Mouse (Mus musculus): ENCODE data around the gene Tnfaip8l1. TPM values are rescaled to one million over a fixed set of nuclear protein-coding genes. Genes with fewer than 3 reads are reported as not detected.

Tnfaip8l1 gene
- total and polyA plus RNA-seq, 3 experiments = 1.1 to 3.2 (median 2.0) TPM

DNA sequence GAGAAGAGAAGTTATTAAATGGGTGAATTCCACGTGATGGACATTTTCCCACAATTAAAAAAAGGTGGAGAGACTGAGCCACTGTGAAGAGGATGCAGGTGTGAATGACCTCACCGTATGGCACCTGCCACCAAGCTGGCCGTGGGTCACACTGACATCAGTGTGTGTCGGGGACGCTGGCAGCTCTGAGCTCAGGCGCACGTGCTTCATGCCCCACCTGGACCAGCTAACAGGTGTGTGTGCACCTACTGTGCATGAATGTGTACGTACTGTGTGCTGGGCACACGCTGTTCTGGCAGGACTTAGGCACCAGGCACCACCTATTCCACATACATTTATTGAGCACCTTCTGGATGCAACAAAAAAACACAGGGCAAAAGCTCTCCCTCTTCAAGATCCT is 17.7 kb upstream of the Tnfaip8l1 start:
- peaks cover 88% of the 10 kb centered on the region for H3K27me3 ChIP-seq (ENCODE audit: insufficient read depth, low read length)
- H3K9me3 ChIP-seq (replicated peaks) = 0 out of 2 replicates have a peak, but pooled peaks cover 3% of the 10 kb centered on the region
- no peak overlapping the region for H3K4me3 ChIP-seq (ENCODE audit: low read depth, low read length)
- H3K4me1 ChIP-seq (ENCODE audit: insufficient read depth, low read depth, low read length) = peaks cover 16% of the 10 kb centered on the region
- DNase-seq (ENCODE audit: low spot score) (no peak), ATAC-seq (ENCODE audit: extremely low read depth, insufficient number of reproducible peaks, low FRiP score, poor library complexity, severe bottlenecking) (no peak)
- no peaks in the 10 kb centered on the region for H3K36me3 ChIP-seq (replicated peaks)
- TF ChIP-seq CTCF (IDR thresholded peaks at IDR 0.05; ENCODE audit: low read depth, low read length) = no peak
- no peak for TF ChIP-seq POLR2AphosphoS5 (IDR thresholded peaks at IDR 0.05; ENCODE audit: insufficient replicate concordance, low read depth, low read length)
- no peak for TF ChIP-seq GATA1 (IDR thresholded peaks at IDR 0.05; ENCODE audit: borderline replicate concordance, low read length)
- TF ChIP-seq GATA2 (IDR thresholded peaks at IDR 0.05; ENCODE audit: borderline replicate concordance, low read depth, low read length) = no peak
- no peak for TF ChIP-seq TAL1 (conservative IDR thresholded peaks at IDR 0.05; ENCODE audit: low read depth, low read length)

DNA sequence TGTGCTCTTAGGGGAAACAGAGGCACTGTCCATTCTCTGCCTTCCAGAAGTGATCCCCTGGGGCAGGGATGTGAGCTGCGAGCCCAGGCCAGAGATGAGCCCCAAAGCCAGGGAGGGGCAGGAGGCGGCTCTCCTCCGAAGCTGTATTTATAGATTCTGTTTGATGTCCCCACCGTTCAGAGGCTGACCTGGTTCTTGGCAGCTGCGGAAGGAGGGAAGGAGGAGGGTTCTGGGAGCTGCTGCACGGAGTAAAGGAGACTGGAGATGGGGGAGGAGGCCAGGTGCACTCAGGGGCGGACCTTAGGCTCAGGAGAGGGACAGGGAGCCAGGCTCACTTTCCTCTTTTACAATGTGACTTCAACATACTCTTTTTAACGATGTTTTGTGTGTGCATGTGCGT is 16.1 kb upstream of the Tnfaip8l1 start:
- Histone ChIP-seq H3K36me3 (replicated peaks) (no peaks in the 10 kb centered on the region), H3K9me3 (replicated peaks) (no peaks in the 10 kb centered on the region), H3K27me3 (ENCODE audit: insufficient read depth, low read length) (peaks cover 83% of the 10 kb centered on the region), H3K4me1 (ENCODE audit: insufficient read depth, low read depth, low read length) (peaks cover 8% of the 10 kb centered on the region), H3K4me3 (ENCODE audit: low read depth, low read length) (no peak overlapping the region)
- no peak for DNase-seq (ENCODE audit: low spot score)
- TF ChIP-seq TAL1 (conservative IDR thresholded peaks at IDR 0.05; ENCODE audit: low read depth, low read length) (no peak), GATA1 (IDR thresholded peaks at IDR 0.05; ENCODE audit: borderline replicate concordance, low read length) (no peak), CTCF (IDR thresholded peaks at IDR 0.05; ENCODE audit: low read depth, low read length) (no peak), POLR2AphosphoS5 (IDR thresholded peaks at IDR 0.05; ENCODE audit: insufficient replicate concordance, low read depth, low read length) (no peak), GATA2 (IDR thresholded peaks at IDR 0.05; ENCODE audit: borderline replicate concordance, low read depth, low read length) (no peak)
- ATAC-seq (ENCODE audit: extremely low read depth, insufficient number of reproducible peaks, low FRiP score, poor library complexity, severe bottlenecking) = no peak

DNA sequence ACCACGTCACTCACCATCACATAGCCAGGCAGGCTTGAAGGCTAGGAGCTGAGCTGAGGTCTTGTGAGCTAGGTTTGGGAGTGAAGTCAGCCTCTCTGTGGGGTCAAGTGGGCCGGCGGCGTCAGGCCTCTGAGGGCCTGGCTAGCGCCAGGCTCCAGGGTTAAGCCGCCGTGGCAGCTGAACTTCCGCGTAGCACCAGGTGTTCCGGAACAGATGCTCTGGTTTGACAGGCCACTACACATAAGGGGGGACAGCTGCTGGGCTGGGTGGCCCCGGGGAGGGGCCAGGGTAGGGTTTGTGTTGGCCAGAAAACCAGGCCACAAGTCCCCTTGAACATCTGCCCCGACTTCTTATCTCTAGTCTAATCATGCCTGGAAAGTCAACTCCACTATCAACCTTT is 14.9 kb upstream of the Tnfaip8l1 start:
- peaks cover 74% of the 10 kb centered on the region for H3K27me3 ChIP-seq (ENCODE audit: insufficient read depth, low read length)
- TF ChIP-seq TAL1 (conservative IDR thresholded peaks at IDR 0.05; ENCODE audit: low read depth, low read length) = no peak
- no peak for TF ChIP-seq GATA1 (IDR thresholded peaks at IDR 0.05; ENCODE audit: borderline replicate concordance, low read length)
- no peak for TF ChIP-seq POLR2AphosphoS5 (IDR thresholded peaks at IDR 0.05; ENCODE audit: insufficient replicate concordance, low read depth, low read length)
- TF ChIP-seq GATA2 (IDR thresholded peaks at IDR 0.05; ENCODE audit: borderline replicate concordance, low read depth, low read length) = no peak
- TF ChIP-seq CTCF (IDR thresholded peaks at IDR 0.05; ENCODE audit: low read depth, low read length) = no peak
- no peaks in the 10 kb centered on the region for H3K4me1 ChIP-seq (ENCODE audit: insufficient read depth, low read depth, low read length)
- no peak for ATAC-seq (ENCODE audit: extremely low read depth, insufficient number of reproducible peaks, low FRiP score, poor library complexity, severe bottlenecking)
- H3K4me3 ChIP-seq (ENCODE audit: low read depth, low read length) = no peak overlapping the region
- no peaks in the 10 kb centered on the region for H3K9me3 ChIP-seq (replicated peaks)
- DNase-seq (ENCODE audit: low spot score) = no peak
- no peaks in the 10 kb centered on the region for H3K36me3 ChIP-seq (replicated peaks)

DNA sequence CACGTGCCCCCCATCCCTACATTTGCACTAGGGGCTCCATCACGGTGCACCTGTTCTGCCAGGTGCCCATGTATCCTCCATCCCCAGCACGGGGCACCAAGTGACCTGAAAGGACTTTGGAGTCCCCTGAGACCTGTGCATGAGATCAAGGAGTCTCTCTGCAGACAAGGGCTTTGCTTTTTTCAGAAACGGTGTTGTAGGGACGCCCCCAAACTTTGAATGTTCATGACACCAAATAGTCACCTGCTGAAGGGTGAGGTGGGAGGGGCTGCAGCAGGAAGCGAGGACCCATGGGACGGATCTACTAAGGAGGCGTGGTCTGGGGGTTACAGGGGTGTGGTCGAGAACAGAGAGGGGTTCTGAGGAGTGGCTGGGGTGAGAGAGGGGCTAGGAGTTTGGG is 14.0 kb upstream of the Tnfaip8l1 start:
- TF ChIP-seq CTCF (IDR thresholded peaks at IDR 0.05; ENCODE audit: low read depth, low read length) (no peak), GATA1 (IDR thresholded peaks at IDR 0.05; ENCODE audit: borderline replicate concordance, low read length) (no peak), GATA2 (IDR thresholded peaks at IDR 0.05; ENCODE audit: borderline replicate concordance, low read depth, low read length) (no peak), TAL1 (conservative IDR thresholded peaks at IDR 0.05; ENCODE audit: low read depth, low read length) (no peak), POLR2AphosphoS5 (IDR thresholded peaks at IDR 0.05; ENCODE audit: insufficient replicate concordance, low read depth, low read length) (no peak)
- Histone ChIP-seq H3K27me3 (ENCODE audit: insufficient read depth, low read length) (peaks cover 76% of the 10 kb centered on the region), H3K4me1 (ENCODE audit: insufficient read depth, low read depth, low read length) (no peaks in the 10 kb centered on the region)

DNA sequence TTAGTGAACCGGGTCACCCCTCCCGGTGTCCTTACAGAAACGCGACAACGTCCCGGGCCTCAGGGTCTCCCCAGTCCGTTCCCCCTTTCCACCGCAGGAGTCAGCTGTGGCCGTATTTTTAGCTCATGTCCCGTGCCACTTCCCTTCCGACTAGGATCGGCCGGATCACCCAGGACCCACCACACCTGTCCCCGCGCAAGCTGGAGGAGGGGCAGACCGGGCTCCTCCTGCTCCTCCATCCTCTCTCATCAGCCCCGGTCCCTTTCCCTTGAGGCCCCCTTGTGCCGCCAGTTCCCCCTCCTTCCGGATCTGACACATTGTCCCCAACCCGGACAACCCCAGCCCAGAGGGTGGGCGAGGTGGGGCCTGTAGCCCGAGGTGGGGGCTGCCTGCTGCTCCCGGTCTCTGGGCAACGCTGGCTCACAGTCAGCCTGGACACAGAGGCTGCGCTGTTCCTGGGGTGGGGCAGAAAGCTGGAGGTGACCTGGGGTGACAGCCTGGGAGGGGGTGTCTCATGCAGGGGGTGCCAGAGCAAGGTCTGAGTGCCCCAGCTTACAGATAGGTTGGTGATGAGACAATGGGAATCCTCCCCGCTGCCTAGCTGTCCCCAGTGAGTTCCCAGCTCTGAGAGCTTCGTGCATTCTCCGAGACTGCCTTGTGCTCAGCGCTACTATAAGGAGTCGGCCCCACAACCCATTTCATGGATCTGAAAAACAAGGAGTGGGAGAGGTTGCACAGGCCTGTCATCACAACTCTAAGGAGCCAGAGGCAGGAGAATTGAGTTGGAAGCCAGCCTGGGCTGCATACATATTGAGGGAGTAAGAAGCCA is 13.3 kb upstream of the Tnfaip8l1 start:
- Histone ChIP-seq H3K4me1 (ENCODE audit: insufficient read depth, low read depth, low read length) (no peaks in the 10 kb centered on the region), H3K4me3 (ENCODE audit: low read depth, low read length) (no peak overlapping the region)

More for the DNA sequence above, 14.0 kb upstream of the Tnfaip8l1 start:
- H3K9me3 ChIP-seq (replicated peaks) = no peaks in the 10 kb centered on the region
- no peak for DNase-seq (ENCODE audit: low spot score)
- no peaks in the 10 kb centered on the region for H3K36me3 ChIP-seq (replicated peaks)
- no peak overlapping the region for H3K4me3 ChIP-seq (ENCODE audit: low read depth, low read length)
- no peak for ATAC-seq (ENCODE audit: extremely low read depth, insufficient number of reproducible peaks, low FRiP score, poor library complexity, severe bottlenecking)

DNA sequence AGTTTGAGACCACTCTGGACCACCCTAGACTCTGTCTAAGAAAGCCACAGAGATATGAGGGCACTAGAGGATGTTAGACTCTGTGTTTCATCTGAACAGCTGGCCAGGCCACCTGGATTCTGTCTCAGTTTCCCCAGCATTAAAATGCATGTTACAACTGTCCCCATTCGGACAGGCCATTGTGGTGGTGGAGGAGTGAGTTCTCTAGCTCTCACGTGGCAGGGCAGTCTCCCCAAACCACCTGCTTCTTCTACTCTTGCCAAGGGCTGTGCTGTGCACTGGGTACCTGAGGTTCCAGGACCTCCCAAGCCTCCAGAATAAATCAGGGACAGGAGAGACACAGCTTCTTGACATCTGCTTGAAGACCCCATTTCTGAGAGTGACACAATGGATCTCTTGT is 12.4 kb upstream of the Tnfaip8l1 start:
- peaks cover 79% of the 10 kb centered on the region for H3K27me3 ChIP-seq (ENCODE audit: insufficient read depth, low read length)

More for the DNA sequence above, 13.3 kb upstream of the Tnfaip8l1 start:
- Histone ChIP-seq H3K36me3 (replicated peaks) (no peaks in the 10 kb centered on the region), H3K9me3 (replicated peaks) (no peaks in the 10 kb centered on the region), H3K27me3 (ENCODE audit: insufficient read depth, low read length) (peaks cover 77% of the 10 kb centered on the region)
- DNase-seq (ENCODE audit: low spot score) = no peak
- TF ChIP-seq GATA2 (IDR thresholded peaks at IDR 0.05; ENCODE audit: borderline replicate concordance, low read depth, low read length) (no peak), POLR2AphosphoS5 (IDR thresholded peaks at IDR 0.05; ENCODE audit: insufficient replicate concordance, low read depth, low read length) (no peak)
- no peak for ATAC-seq (ENCODE audit: extremely low read depth, insufficient number of reproducible peaks, low FRiP score, poor library complexity, severe bottlenecking)

More for the DNA sequence above, 12.4 kb upstream of the Tnfaip8l1 start:
- DNase-seq (ENCODE audit: low spot score) (no peak), ATAC-seq (ENCODE audit: extremely low read depth, insufficient number of reproducible peaks, low FRiP score, poor library complexity, severe bottlenecking) (no peak)
- Histone ChIP-seq H3K4me3 (ENCODE audit: low read depth, low read length) (no peak overlapping the region), H3K36me3 (replicated peaks) (no peaks in the 10 kb centered on the region), H3K9me3 (replicated peaks) (no peaks in the 10 kb centered on the region), H3K4me1 (ENCODE audit: insufficient read depth, low read depth, low read length) (no peaks in the 10 kb centered on the region)
- no peak for TF ChIP-seq GATA1 (IDR thresholded peaks at IDR 0.05; ENCODE audit: borderline replicate concordance, low read length)

All from G1E (cell line).